14 mouse cellular contexts compared by ENCODE assay signal in the genomic region with DNA sequence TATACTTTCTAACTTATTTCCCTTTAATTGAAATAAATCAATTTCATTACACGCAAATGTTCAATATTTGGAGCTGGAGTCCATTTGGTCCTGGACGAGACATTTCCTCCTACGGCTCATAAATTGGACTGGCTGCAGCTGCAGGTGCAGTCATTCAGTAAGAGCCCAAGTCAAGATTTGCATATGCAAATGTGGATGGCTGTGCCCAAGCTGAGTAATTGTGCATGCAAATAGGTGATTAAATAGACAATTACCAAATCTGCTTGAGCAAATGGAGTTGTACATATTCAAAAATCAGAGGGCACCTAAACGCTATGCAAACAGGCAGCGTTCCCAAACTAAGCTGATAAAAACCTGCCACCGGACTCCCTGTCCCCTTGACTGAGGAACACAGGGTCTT.
DNase-seq lines count a peak whose midpoint lies in the region; ATAC-seq and TF ChIP-seq lines count a peak whose summit lies in the region.
"Had no signal": no experiment of that assay in that cellular context is flagged by ENCODE, and none has a peak within 500 bp of the region (broad histone marks: within the 10 kb centered on the region; RNA-seq: fewer than 3 reads in every experiment).

No protein-coding gene starts in this region.

- no peak overlapping the region for H3K9ac ChIP-seq in intestine, postnatal 0 days (ENCODE audit: low read depth, low read length)
- H3K9ac ChIP-seq in intestine, embryonic 16.5 days (ENCODE audit: low read depth, low read length): no peak overlapping the region
- H3K9ac ChIP-seq in forebrain, embryonic 15.5 days (replicated peaks): no peak overlapping the region
- no peak overlapping the region for H3K9ac ChIP-seq in neural tube, embryonic 12.5 days
- H3K9ac ChIP-seq: embryonic facial prominence, embryonic 15.5 days; limb, embryonic 13.5 days had no signal

- no peak overlapping the region for H3K4me3 ChIP-seq in intestine, postnatal 0 days (ENCODE audit: low read depth, low read length)
- H3K4me3 ChIP-seq in intestine, embryonic 16.5 days (ENCODE audit: low read length): no peak overlapping the region
- no peak overlapping the region for H3K4me3 ChIP-seq in forebrain, embryonic 15.5 days
- no peak overlapping the region for H3K4me3 ChIP-seq in neural tube, embryonic 12.5 days
- H3K4me3 ChIP-seq: embryonic facial prominence, embryonic 15.5 days; heart, adult 2 months; limb, embryonic 13.5 days had no signal

- H3K27ac ChIP-seq in intestine, postnatal 0 days (ENCODE audit: low read depth, low read length): no peak overlapping the region
- H3K27ac ChIP-seq in intestine, embryonic 16.5 days (ENCODE audit: low read length): no peak overlapping the region
- H3K27ac ChIP-seq in forebrain, embryonic 15.5 days (replicated peaks): no peak overlapping the region
- no peak overlapping the region for H3K27ac ChIP-seq in neural tube, embryonic 12.5 days
- H3K27ac ChIP-seq: embryonic facial prominence, embryonic 15.5 days; heart, adult 2 months; kidney, postnatal 0 days; limb, embryonic 13.5 days; macrophage; stomach, postnatal 0 days had no signal

- no peaks in the 10 kb centered on the region for H3K4me1 ChIP-seq in intestine, postnatal 0 days (replicated peaks; ENCODE audit: control insufficient read depth, insufficient read depth, low read length)
- H3K4me1 ChIP-seq in intestine, embryonic 16.5 days (ENCODE audit: control insufficient read depth, insufficient read depth, low read length): no peaks in the 10 kb centered on the region
- peaks cover 27% of the 10 kb centered on the region for H3K4me1 ChIP-seq in forebrain, embryonic 15.5 days
- H3K4me1 ChIP-seq in neural tube, embryonic 12.5 days: peaks cover 13% of the 10 kb centered on the region
- H3K4me1 ChIP-seq: embryonic facial prominence, embryonic 15.5 days had no signal

- H3K27me3 ChIP-seq in intestine, postnatal 0 days (replicated peaks; ENCODE audit: control insufficient read depth, insufficient read depth, low read length): no peaks in the 10 kb centered on the region
- no peaks in the 10 kb centered on the region for H3K27me3 ChIP-seq in intestine, embryonic 16.5 days (replicated peaks; ENCODE audit: control insufficient read depth, insufficient read depth, low read length)
- H3K27me3 ChIP-seq in forebrain, embryonic 15.5 days: no peaks in the 10 kb centered on the region
- no peaks in the 10 kb centered on the region for H3K27me3 ChIP-seq in neural tube, embryonic 12.5 days (replicated peaks)
- H3K27me3 ChIP-seq: embryonic facial prominence, embryonic 15.5 days; limb, embryonic 13.5 days had no signal

- DNase-seq in R1 (ENCODE audit: low read depth, low spot score): peak; percentile 55
- DNase-seq in kidney, adult 8-10 months: no peak
- DNase-seq: adrenal gland, postnatal 14 days; heart, adult 2 months had no signal

- H3K36me3 ChIP-seq in intestine, postnatal 0 days (ENCODE audit: control insufficient read depth, insufficient read depth): no peaks in the 10 kb centered on the region
- H3K36me3 ChIP-seq in intestine, embryonic 16.5 days (ENCODE audit: control insufficient read depth, insufficient read depth, low read length): no peaks in the 10 kb centered on the region
- H3K36me3 ChIP-seq in forebrain, embryonic 15.5 days: no peaks in the 10 kb centered on the region
- no peaks in the 10 kb centered on the region for H3K36me3 ChIP-seq in neural tube, embryonic 12.5 days
- H3K36me3 ChIP-seq: embryonic facial prominence, embryonic 15.5 days; limb, embryonic 13.5 days had no signal

- peak overlapping the region; percentile 41; the same call in 1 of the 2 replicates for H3K4me2 ChIP-seq in intestine, postnatal 0 days (replicated peaks; ENCODE audit: low read depth)
- no peak overlapping the region for H3K4me2 ChIP-seq in intestine, embryonic 16.5 days (ENCODE audit: low read depth, low read length)
- no peak overlapping the region for H3K4me2 ChIP-seq in forebrain, embryonic 15.5 days (replicated peaks)
- 0 out of 2 replicates have a peak overlapping the region, but pooled peaks have one; percentile 7 for H3K4me2 ChIP-seq in neural tube, embryonic 12.5 days (replicated peaks)
- H3K4me2 ChIP-seq: embryonic facial prominence, embryonic 15.5 days; limb, embryonic 13.5 days had no signal

- no peak for ATAC-seq in intestine, postnatal 0 days
- no peak for ATAC-seq in intestine, embryonic 16.5 days
- ATAC-seq in forebrain, embryonic 15.5 days (replicated peaks): peak; percentile 91
- ATAC-seq in neural tube, embryonic 12.5 days (ENCODE audit: low FRiP score, low read depth): peak; percentile 54; the same call in 1 of the 2 replicates
- ATAC-seq in megakaryocyte-erythroid progenitor cell, adult 5-6 weeks (replicated peaks; ENCODE audit: low FRiP score, low TSS enrichment, poor library complexity, severe bottlenecking): no peak

- no peak for TF ChIP-seq CTCF in intestine, postnatal 0 days (IDR thresholded peaks at IDR 0.05; ENCODE audit: low read depth)

- WGBS in intestine, postnatal 0 days: 61% methylated on average over 6 of the region's 6 CpGs
- WGBS in intestine, embryonic 16.5 days: 61% methylated on average over 6 of the region's 6 CpGs
- 11% methylated on average over 6 of the region's 6 CpGs for WGBS in forebrain, embryonic 15.5 days
- WGBS in neural tube, embryonic 12.5 days: 35% methylated on average over 6 of the region's 6 CpGs

- no peaks in the 10 kb centered on the region for H3K9me3 ChIP-seq in intestine, postnatal 0 days (ENCODE audit: control insufficient read depth)
- no peaks in the 10 kb centered on the region for H3K9me3 ChIP-seq in intestine, embryonic 16.5 days (ENCODE audit: control insufficient read depth, low read length)
- no peaks in the 10 kb centered on the region for H3K9me3 ChIP-seq in forebrain, embryonic 15.5 days
- H3K9me3 ChIP-seq in neural tube, embryonic 12.5 days: no peaks in the 10 kb centered on the region
- H3K9me3 ChIP-seq: embryonic facial prominence, embryonic 15.5 days; limb, embryonic 13.5 days had no signal

Comparison
In these comparisons a context has a peak if more than half of its experiments do, and no peak if none do; other contexts are left out.
1. H3K4me2 ChIP-seq: peak in intestine, postnatal 0 days (single experiment) and neural tube, embryonic 12.5 days (single experiment); none in intestine, embryonic 16.5 days (single experiment) and forebrain, embryonic 15.5 days (single experiment).
2. ATAC-seq: peak in forebrain, embryonic 15.5 days (single experiment) and neural tube, embryonic 12.5 days (single experiment); none in intestine, postnatal 0 days (single experiment), intestine, embryonic 16.5 days (single experiment) and megakaryocyte-erythroid progenitor cell, adult 5-6 weeks (single experiment).